ENCODE assay signal across 8 mouse cellular contexts in the genomic region with DNA sequence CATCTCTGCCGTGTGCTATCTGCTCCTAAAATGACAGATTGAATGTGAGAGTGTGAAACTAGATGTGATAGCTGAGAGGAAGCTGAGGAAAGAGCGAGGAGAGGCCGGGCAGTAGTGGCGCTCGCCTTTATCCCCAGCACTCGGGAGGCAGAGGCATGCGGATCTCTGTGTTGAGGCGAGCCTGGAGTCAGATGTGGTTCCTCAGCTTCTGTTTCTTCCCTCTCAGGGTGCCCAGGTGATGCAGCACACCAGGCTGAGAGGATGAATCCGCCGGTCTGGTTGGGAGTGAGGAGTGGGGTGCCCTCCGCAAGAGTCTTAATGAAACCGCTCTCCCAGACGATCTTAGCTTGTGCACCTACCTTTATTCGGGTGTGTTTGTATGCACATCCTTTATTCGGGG. TPM values are rescaled to one million over a fixed set of nuclear protein-coding genes. Genes with fewer than 3 reads are reported as not detected.
DNase-seq lines count a peak whose midpoint lies in the region; ATAC-seq and TF ChIP-seq lines count a peak whose summit lies in the region.
"Had no signal": no experiment of that assay in that cellular context is flagged by ENCODE, and none has a peak within 500 bp of the region (broad histone marks: within the 10 kb centered on the region; RNA-seq: fewer than 3 reads in every experiment).

No protein-coding gene starts in this region.

- 70% methylated on average over 15 of the region's 15 CpGs for WGBS in neural tube, embryonic 11.5 days
- WGBS in forebrain, postnatal 0 days, result 58% methylated on average over 15 of the region's 15 CpGs
- WGBS in liver, embryonic 14.5 days (ENCODE audit: insufficient replicate concordance), result 44% methylated on average over 15 of the region's 15 CpGs

- no peak for TF ChIP-seq CTCF in forebrain, postnatal 0 days (IDR thresholded peaks at IDR 0.05; ENCODE audit: low read depth)
- no peak for TF ChIP-seq CTCF in liver, embryonic 14.5 days (IDR thresholded peaks at IDR 0.05; ENCODE audit: low read depth)

- H3K27me3 ChIP-seq in neural tube, embryonic 11.5 days (ENCODE audit: control insufficient read depth, insufficient read depth, low read length), result 0 out of 2 replicates have a peak, but pooled peaks cover 4% of the 10 kb centered on the region
- H3K27me3 ChIP-seq in forebrain, postnatal 0 days (ENCODE audit: insufficient read depth, low read length), result peaks cover 12% of the 10 kb centered on the region
- peaks cover 33% of the 10 kb centered on the region for H3K27me3 ChIP-seq in liver, embryonic 14.5 days (ENCODE audit: control insufficient read depth, insufficient read depth, low read length)

- no peak for ATAC-seq in neural tube, embryonic 11.5 days (ENCODE audit: insufficient read depth, low FRiP score, low TSS enrichment)
- no peak for ATAC-seq in forebrain, postnatal 0 days
- no peak for ATAC-seq in liver, embryonic 14.5 days (ENCODE audit: insufficient read depth)
- ATAC-seq in megakaryocyte progenitor cell, adult 5-6 weeks (replicated peaks; ENCODE audit: poor library complexity), result no peak

- peaks cover 8% of the 10 kb centered on the region; the same call in 1 of the 2 replicates for H3K4me1 ChIP-seq in neural tube, embryonic 11.5 days (ENCODE audit: control insufficient read depth, insufficient read depth, low read length)
- H3K4me1 ChIP-seq in forebrain, postnatal 0 days (ENCODE audit: insufficient read depth), result no peaks in the 10 kb centered on the region
- H3K4me1 ChIP-seq in liver, embryonic 14.5 days (replicated peaks; ENCODE audit: control insufficient read depth in 2 of 2, insufficient read depth in 2 of 2, low read length in 1 of 2), result peaks cover 0 to 6% of the 10 kb centered on the region in 2 experiments; a peak in 3 of 4 replicates

- H3K36me3 ChIP-seq in neural tube, embryonic 11.5 days (ENCODE audit: control insufficient read depth, insufficient read depth, low read length), result no peaks in the 10 kb centered on the region
- H3K36me3 ChIP-seq in forebrain, postnatal 0 days (ENCODE audit: insufficient read depth), result no peaks in the 10 kb centered on the region
- no peaks in the 10 kb centered on the region for H3K36me3 ChIP-seq in liver, embryonic 14.5 days (replicated peaks; ENCODE audit: control insufficient read depth, insufficient read depth, low read depth)

- no peak for DNase-seq in neural tube, embryonic 11.5 days (ENCODE audit: low spot score)
- no peak for DNase-seq in neural tube, embryonic 10.5 days (ENCODE audit: extremely low spot score, low spot score)
- no peak for DNase-seq in forebrain, postnatal 0 days
- DNase-seq in liver, embryonic 14.5 days (ENCODE audit: low read depth in 3 of 3, low spot score in 3 of 3), result no peak
- DNase-seq in urinary bladder, adult 2 months (ENCODE audit: low spot score), result no peak
- DNase-seq in cerebellum, adult 11-12 months, result no peak
- DNase-seq: right cerebral cortex, postnatal 14 days had no signal

- H3K27ac ChIP-seq in neural tube, embryonic 11.5 days (ENCODE audit: low read depth, low read length), result no peak overlapping the region
- H3K27ac ChIP-seq in forebrain, postnatal 0 days (ENCODE audit: low read depth, low read length), result no peak overlapping the region
- H3K27ac ChIP-seq in liver, embryonic 14.5 days, result no peak overlapping the region

- H3K9ac ChIP-seq in neural tube, embryonic 11.5 days (ENCODE audit: low read length), result peak overlapping the region; percentile 16; the same call in 1 of the 2 replicates
- no peak overlapping the region for H3K9ac ChIP-seq in forebrain, postnatal 0 days
- H3K9ac ChIP-seq in liver, embryonic 14.5 days (replicated peaks), result no peak overlapping the region

- TF ChIP-seq EP300 in liver, embryonic 14.5 days (IDR thresholded peaks at IDR 0.05; ENCODE audit: low read depth), result no peak

- H3K9me3 ChIP-seq in neural tube, embryonic 11.5 days (ENCODE audit: control insufficient read depth, low read length), result no peaks in the 10 kb centered on the region
- no peaks in the 10 kb centered on the region for H3K9me3 ChIP-seq in forebrain, postnatal 0 days (ENCODE audit: low read length)
- H3K9me3 ChIP-seq in liver, embryonic 14.5 days (ENCODE audit: control insufficient read depth, low read length), result no peaks in the 10 kb centered on the region

- no peak overlapping the region; the same call in 1 of the 2 replicates for H3K4me3 ChIP-seq in neural tube, embryonic 11.5 days (ENCODE audit: low read depth, low read length)
- H3K4me3 ChIP-seq in forebrain, postnatal 0 days (ENCODE audit: low read depth, low read length), result peak overlapping the region; percentile 17
- H3K4me3 ChIP-seq in liver, embryonic 14.5 days (ENCODE audit: insufficient read depth in 1 of 2, low read depth in 2 of 2, low read length in 2 of 2), result no peak overlapping the region

- peak overlapping the region; percentile 31 for H3K4me2 ChIP-seq in neural tube, embryonic 11.5 days (ENCODE audit: low read depth)
- peak overlapping the region; percentile 41 for H3K4me2 ChIP-seq in forebrain, postnatal 0 days (ENCODE audit: low read depth)
- peak overlapping the region; percentile 32 for H3K4me2 ChIP-seq in liver, embryonic 14.5 days (ENCODE audit: low read depth)

RNA-seq across cellular contexts. Expression of a gene that starts 49.1 kb away (rescaled TPM):
- 292 and 301 TPM in 2 replicates for polyA plus RNA-seq in neural tube, embryonic 11.5 days (2014; fragmentation: Nextera tagmentation; extraction: Ambion mirVana)
- total RNA-seq in forebrain, postnatal 0 days (2014; rRNA removed), result 85.7 and 107 TPM in 2 replicates
- 101 and 132 TPM in 2 replicates for polyA plus RNA-seq in forebrain, postnatal 0 days (2015; fragmentation: Nextera tagmentation; extraction: Ambion mirVana)
- polyA plus RNA-seq in liver, embryonic 14.5 days (2012; rRNA removed), result 189 and 409 TPM in 2 replicates
- 85.0 and 93.4 TPM in 2 replicates for polyA plus RNA-seq in liver, embryonic 14.5 days (2014; fragmentation: Nextera tagmentation; extraction: Ambion mirVana)
- polyA plus RNA-seq in urinary bladder, adult 2 months (2012; rRNA removed), result 222 and 271 TPM in 2 replicates
- 914 and 949 TPM in 2 replicates for total RNA-seq in megakaryocyte progenitor cell, adult 5-6 weeks (2015)
- 277 and 390 TPM in 2 replicates for total RNA-seq in megakaryocyte progenitor cell, adult 5-6 weeks (2017)
